Mouse (Mus musculus) stomach, embryonic 14.5 days (tissue): ENCODE measurements around the gene Ccr2. TPM values are rescaled to one million over a fixed set of nuclear protein-coding genes. Genes with fewer than 3 reads are reported as not detected.

Experiments
- ATAC-seq: fragments of 200-750 bp; cut with Nextera tagmentation; 2 replicates; pipeline ENCODE4 v1.8.0; 2017; ENCODE audit warnings: low read depth, moderate TSS enrichment; ENCODE audit not compliant: insufficient number of reproducible peaks, insufficient read depth, low FRiP score
- H3K27ac ChIP-seq: fragments of 300-500 bp; sonication (generic); 2 replicates; pipeline ENCODE4 v1.5.1; 2014; ENCODE audit warnings: mild to moderate bottlenecking, low read length, moderate library complexity, mixed read lengths
- H3K27me3 ChIP-seq: fragments of 300-500 bp; sonication (generic); 2 replicates; pipeline ENCODE4 v1.6.1; 2014; ENCODE audit warnings: low read length, control low read depth, mixed read lengths; ENCODE audit not compliant: control insufficient read depth, insufficient read depth
- H3K36me3 ChIP-seq: fragments of 300-500 bp; sonication (generic); 2 replicates; pipeline ENCODE4 v1.6.1; 2014; ENCODE audit warnings: mild to moderate bottlenecking, control low read depth, low read length, moderate library complexity, mixed read lengths; ENCODE audit not compliant: control insufficient read depth, insufficient read depth
- H3K4me1 ChIP-seq: fragments of 300-500 bp; sonication (generic); 2 replicates; pipeline ENCODE4 v1.6.1; 2014; ENCODE audit warnings: low read length, control low read depth, mixed read lengths; ENCODE audit not compliant: control insufficient read depth, insufficient read depth
- H3K4me2 ChIP-seq: fragments of 300-500 bp; sonication (generic); replicated peaks from 2 replicates; pipeline ENCODE4 v1.6.1; 2014; ENCODE audit warnings: low read depth, low read length, control low read depth
- H3K4me3 ChIP-seq: fragments of 300-500 bp; sonication (generic); 2 replicates; pipeline ENCODE4 v1.5.1; 2014; ENCODE audit warnings: low read depth, low read length, control low read depth
- H3K9ac ChIP-seq: fragments of 300-500 bp; sonication (generic); replicated peaks from 2 replicates; pipeline ENCODE4 v1.6.1; 2014; ENCODE audit warnings: low read depth, mild to moderate bottlenecking, control low read depth, low read length, moderate library complexity, mixed read lengths
- H3K9me3 ChIP-seq: fragments of 300-500 bp; sonication (generic); 2 replicates; pipeline ENCODE4 v1.6.1; 2016; ENCODE audit warnings: low read depth, low read length, control low read depth; ENCODE audit not compliant: control insufficient read depth
- WGBS: fragments of 180-500 bp; shearing (Covaris S2); extraction: QIAGEN DNeasy Blood & Tissue Kit; methylation state at CpG from one replicate; pipeline ENCODE4 v1.1.7; 2014; 5-methylcytosine and 5-hydroxymethylcytosine counted together
- polyA plus RNA-seq: library from polyadenylated mRNA; unstranded; fragments of >200 nt; fragmentation: Nextera tagmentation; extraction: Ambion mirVana; gene quantifications from 2 replicates; pipeline ENCODE4 v1.2.1, GENCODE M21; 2014

Ccr2 gene
- polyA plus RNA-seq, 1 experiment from 2014 or later, result 3.5 TPM

- WGBS, result 67% methylated on average over 2 of the region's 2 CpGs
- Histone ChIP-seq H3K27ac (no peak overlapping the region), H3K36me3 (no peaks in the 10 kb centered on the region), H3K4me2 (no peak overlapping the region), H3K9ac (no peak overlapping the region), H3K27me3 (no peaks in the 10 kb centered on the region), H3K9me3 (no peaks in the 10 kb centered on the region), H3K4me1 (no peaks in the 10 kb centered on the region), H3K4me3 (no peak overlapping the region)
- no peak for ATAC-seq
These were observed 6.8 kb downstream of the Ccr2 start for GRCm38 (mm10) chr9:124108356-124109127.

DNA sequence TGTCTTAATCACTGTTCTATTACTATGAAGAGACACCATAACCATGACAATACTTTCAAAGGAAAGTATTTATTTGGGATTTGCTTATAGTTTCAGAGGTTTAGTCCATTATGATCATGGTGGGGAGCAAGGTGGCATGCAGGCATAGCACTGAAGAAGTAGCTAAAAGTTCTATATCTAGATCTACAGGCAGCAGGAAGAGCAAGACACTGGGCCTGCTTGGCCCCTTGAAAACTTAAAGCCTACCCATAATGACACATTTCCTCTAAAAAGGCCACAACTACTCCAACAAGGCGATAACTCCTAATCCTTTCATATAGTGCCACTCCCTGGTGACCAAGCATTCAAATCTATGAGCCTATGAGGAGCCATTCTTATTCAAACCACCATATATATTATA is 10.2 kb downstream of the Ccr2 start:
- 80% methylated on average over 1 of the region's 1 CpGs for WGBS
- ATAC-seq, result no peak
- Histone ChIP-seq H3K27ac (no peak overlapping the region), H3K36me3 (no peaks in the 10 kb centered on the region), H3K4me3 (no peak overlapping the region), H3K4me1 (no peaks in the 10 kb centered on the region), H3K27me3 (no peaks in the 10 kb centered on the region), H3K9me3 (no peaks in the 10 kb centered on the region), H3K9ac (no peak overlapping the region), H3K4me2 (no peak overlapping the region)

DNA sequence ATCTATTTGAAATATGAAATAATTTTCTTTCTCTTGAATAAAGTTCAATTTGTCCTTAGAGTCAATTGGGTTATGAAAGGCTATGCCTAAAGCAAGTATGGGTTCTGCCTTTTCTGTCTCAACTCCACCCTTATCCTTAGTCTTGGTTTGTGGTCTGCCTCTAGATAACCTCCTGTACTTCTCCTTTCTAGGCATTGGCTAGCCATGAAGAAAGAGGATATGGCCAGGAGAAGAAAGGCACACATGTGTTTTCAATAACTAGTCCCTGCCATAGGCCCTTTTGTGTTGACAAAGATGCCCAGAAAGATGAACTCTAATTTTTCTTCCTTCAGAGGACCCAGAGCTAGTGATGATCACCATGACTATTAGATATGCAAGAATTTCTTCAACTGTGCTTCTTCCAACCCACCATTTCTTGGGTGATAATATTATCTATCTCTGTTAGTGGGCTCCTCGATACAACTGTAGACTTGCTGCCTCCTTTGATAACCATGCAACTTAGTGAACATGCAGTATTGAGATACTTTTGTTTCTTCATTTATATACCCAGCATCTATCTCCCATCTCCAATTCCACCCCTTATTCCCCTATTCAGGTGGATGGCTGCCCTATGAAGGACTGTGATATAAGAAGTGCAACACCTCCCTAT is 11.0 kb downstream of the Ccr2 start:
- WGBS, result 91% methylated on average over 1 of the region's 1 CpGs
- ATAC-seq, result no peak
- no peak overlapping the region for H3K9ac ChIP-seq

GRCm38 (mm10) chr9:124113777-124114176 is 12.0 kb downstream of the Ccr2 start:
- WGBS, result 55% methylated on average over 1 of the region's 1 CpGs
- H3K9me3 ChIP-seq, result no peaks in the 10 kb centered on the region
- H3K4me2 ChIP-seq, result no peak overlapping the region
- no peaks in the 10 kb centered on the region for H3K27me3 ChIP-seq
- H3K36me3 ChIP-seq, result no peaks in the 10 kb centered on the region
- H3K9ac ChIP-seq, result no peak overlapping the region
- H3K4me3 ChIP-seq, result no peak overlapping the region
- no peak for ATAC-seq
- no peaks in the 10 kb centered on the region for H3K4me1 ChIP-seq
- no peak overlapping the region for H3K27ac ChIP-seq

More for the DNA sequence above, 11.0 kb downstream of the Ccr2 start:
- no peak overlapping the region for H3K27ac ChIP-seq
- H3K36me3 ChIP-seq, result no peaks in the 10 kb centered on the region
- no peaks in the 10 kb centered on the region for H3K9me3 ChIP-seq
- no peak overlapping the region for H3K4me3 ChIP-seq
- no peaks in the 10 kb centered on the region for H3K27me3 ChIP-seq
- H3K4me1 ChIP-seq, result no peaks in the 10 kb centered on the region
- no peak overlapping the region for H3K4me2 ChIP-seq

GRCm38 (mm10) chr9:124118489-124118888 is 16.7 kb downstream of the Ccr2 start:
- no peaks in the 10 kb centered on the region for H3K36me3 ChIP-seq
- H3K4me1 ChIP-seq, result no peaks in the 10 kb centered on the region
- H3K9ac ChIP-seq, result no peak overlapping the region
- H3K27me3 ChIP-seq, result no peaks in the 10 kb centered on the region
- ATAC-seq, result no peak
- 86% methylated on average over 1 of the region's 1 CpGs for WGBS
- no peak overlapping the region for H3K27ac ChIP-seq
- no peaks in the 10 kb centered on the region for H3K9me3 ChIP-seq
- H3K4me3 ChIP-seq, result no peak overlapping the region
- no peak overlapping the region for H3K4me2 ChIP-seq

- Histone ChIP-seq H3K4me3 (no peak within 1 kb of the TSS), H3K9ac (no peak within 1 kb of the TSS), H3K4me2 (no peak within 1 kb of the TSS), H3K36me3 (no peaks in the 10 kb centered on the region), H3K4me1 (peaks cover 9% of the 10 kb centered on the region; the same call in 1 of the 2 replicates), H3K27me3 (no peaks in the 10 kb centered on the region), H3K27ac (no peak within 1 kb of the TSS), H3K9me3 (no peaks in the 10 kb centered on the region)
- 68% methylated on average over 3 of the region's 3 CpGs for WGBS
- no peak for ATAC-seq
These were observed 19.8 kb downstream of the Ccr2 start, which contains the start of gene Ccr5 for GRCm38 (mm10) chr9:124121387-124122184. Gene Ccr5, plus strand, starts transcription at chr9:124121543.

DNA sequence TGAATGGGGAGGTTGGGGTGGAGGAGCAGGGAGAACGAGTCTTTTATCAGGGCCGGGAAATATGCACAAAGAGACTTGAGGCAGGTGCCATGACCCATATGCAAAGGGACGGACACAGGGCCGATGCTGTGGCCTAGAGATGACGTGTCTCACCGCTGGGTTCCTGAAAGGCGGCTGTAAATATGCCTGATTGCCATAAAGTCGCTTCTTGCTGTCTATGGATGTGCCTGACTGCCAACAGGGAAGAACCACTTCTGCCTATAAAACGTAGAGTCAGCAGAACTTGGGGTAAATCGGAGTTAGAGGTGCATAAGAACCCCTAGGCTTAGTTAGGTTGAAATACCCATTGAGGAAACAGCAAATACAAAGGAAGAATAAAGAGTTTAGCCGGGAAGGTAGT is 23.8 kb downstream of the Ccr2 start:
- Histone ChIP-seq H3K9me3 (no peaks in the 10 kb centered on the region), H3K4me1 (peaks cover 9% of the 10 kb centered on the region; the same call in 1 of the 2 replicates), H3K4me2 (no peak overlapping the region), H3K27me3 (no peaks in the 10 kb centered on the region), H3K36me3 (no peaks in the 10 kb centered on the region), H3K27ac (no peak overlapping the region), H3K4me3 (no peak overlapping the region), H3K9ac (no peak overlapping the region)
- WGBS, result 81% methylated on average over 11 of the region's 11 CpGs
- no peak for ATAC-seq

DNA sequence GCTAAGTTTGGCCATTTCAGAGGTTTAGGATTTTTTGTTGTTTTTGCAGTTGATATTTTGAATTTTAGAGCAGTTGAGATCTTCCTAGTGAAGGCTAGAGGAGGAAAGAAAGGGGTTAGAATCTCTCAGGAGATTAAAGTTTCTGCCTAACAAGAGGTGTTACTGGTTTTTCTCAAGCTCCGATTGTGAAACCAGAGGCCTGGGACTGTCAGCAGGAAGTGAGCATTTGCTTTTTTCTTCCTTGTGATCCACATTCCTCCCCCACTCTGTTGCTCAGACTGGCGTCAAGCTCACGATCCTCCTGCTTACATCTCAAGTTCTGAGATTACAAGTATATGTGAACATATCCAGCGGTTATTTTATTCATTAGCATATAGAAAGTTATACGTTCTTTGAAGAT is 24.6 kb downstream of the Ccr2 start:
- peak overlapping the region; percentile 39; the same call in 1 of the 2 replicates for H3K27ac ChIP-seq
- 32% methylated on average over 5 of the region's 5 CpGs for WGBS
- H3K9me3 ChIP-seq, result no peaks in the 10 kb centered on the region
- H3K4me3 ChIP-seq, result no peak overlapping the region
- no peak overlapping the region for H3K9ac ChIP-seq
- peaks cover 9% of the 10 kb centered on the region; the same call in 1 of the 2 replicates for H3K4me1 ChIP-seq
- no peak for ATAC-seq
- no peaks in the 10 kb centered on the region for H3K36me3 ChIP-seq
- H3K27me3 ChIP-seq, result no peaks in the 10 kb centered on the region
- H3K4me2 ChIP-seq, result 0 out of 2 replicates have a peak overlapping the region, but pooled peaks have one; percentile 3
